Mouse (Mus musculus) urinary bladder, adult 2 months (tissue): Measurements from ENCODE around the gene Fbxl15. TPM values are rescaled to one million over a fixed set of nuclear protein-coding genes. Genes with fewer than 3 reads are reported as not detected.

Experiments
- DNase-seq: peaks from one replicate; pipeline ENCODE4 v3.0.0; 2022; ENCODE audit warnings: low spot score
- polyA plus RNA-seq: library from polyadenylated mRNA; depleted of rRNA; stranded (reverse); fragments of >200 nt; gene quantifications from 2 replicates; pipeline ENCODE4 v1.2.3, GENCODE M21; 2012; rRNA removed

Gene Fbxl15
- polyA plus RNA-seq, result 11.0 and 11.7 TPM in 2 replicates

DNA sequence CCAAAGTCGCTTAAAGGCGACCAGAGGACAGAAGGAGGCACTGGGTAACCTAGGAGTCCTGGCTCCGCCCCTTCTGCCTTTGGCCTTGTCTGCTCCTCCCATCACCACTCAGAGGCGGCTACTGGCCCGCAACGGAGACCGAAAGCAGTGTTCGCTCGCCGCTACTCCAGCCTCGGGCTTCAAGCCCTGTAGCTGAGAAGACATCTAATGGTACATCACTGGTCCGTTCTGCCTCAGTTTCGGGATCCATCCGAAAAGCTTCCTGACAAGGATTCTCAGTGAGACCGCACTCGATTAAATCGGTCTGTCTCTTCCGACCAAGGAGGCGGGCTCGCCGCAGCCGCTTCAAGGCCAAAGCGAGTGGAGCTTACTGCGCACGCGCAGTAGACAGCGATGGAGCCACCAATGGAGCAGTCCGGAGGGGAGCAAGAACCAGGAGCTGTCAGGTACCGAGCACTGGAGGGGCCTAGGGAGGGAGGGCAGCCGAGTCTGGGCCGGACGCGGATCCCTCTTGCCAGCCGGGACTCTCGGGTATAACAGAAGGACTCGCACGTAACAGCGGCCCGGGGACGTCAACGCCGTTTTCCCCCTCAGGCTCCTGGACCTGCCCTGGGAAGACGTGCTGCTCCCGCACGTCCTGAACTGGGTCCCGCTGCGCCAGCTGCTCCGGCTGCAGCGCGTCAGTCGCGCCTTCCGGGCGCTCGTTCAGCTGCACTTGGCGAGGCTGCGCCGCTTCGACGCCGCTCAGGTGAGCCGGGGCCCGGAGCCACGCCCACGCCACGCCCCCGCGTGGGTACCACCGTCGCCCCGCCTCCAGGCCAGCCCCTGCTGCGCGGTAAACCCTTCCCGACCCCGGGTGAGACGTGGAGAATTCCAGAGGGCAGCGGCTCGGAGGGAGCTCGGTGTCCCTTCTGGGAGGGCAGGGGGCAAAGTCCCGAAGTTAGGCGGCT is at the start of gene Fbxl15:
Gene Fbxl15 (plus strand): TSS at position 104 of the 950 bp plus-strand sequence.
- peak; percentile 89 for DNase-seq

DNA sequence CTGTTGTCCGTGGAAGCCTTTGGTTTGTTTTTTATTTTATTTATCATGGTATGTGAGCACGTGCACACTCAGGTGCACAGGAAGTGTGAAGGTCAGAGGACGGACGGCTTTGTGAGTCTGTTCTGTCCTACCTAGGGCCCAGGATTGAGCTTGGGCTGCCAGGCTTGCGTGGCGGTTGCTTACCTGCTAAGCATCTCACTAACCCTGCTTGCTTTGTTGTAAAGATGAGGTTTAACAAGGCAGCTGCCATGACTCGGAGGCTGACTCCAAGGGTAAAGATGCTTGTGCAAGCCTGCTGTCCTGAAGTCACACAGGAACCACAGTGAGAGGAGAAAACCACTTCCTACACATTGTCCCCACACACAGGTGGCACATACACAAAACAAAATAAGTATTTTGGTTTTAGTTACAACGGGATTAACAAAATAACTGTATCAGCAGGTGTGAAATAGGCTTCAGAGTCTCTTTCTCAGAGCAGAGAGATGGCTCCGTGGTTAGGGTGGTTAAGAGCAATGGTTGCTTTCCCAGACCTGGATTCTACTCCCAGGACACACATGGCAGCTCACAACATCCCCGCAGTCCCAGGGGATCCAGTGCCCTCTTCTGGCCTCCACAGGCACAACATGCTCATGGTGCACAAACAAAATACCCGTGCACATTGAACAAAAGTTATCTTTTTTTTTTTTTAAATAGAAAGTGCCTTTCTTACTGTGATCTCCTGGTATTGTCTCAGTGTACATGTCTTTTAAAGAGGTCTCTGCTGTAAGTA is 45.7 kb upstream of the Fbxl15 start:
- DNase-seq, result no peak

DNA sequence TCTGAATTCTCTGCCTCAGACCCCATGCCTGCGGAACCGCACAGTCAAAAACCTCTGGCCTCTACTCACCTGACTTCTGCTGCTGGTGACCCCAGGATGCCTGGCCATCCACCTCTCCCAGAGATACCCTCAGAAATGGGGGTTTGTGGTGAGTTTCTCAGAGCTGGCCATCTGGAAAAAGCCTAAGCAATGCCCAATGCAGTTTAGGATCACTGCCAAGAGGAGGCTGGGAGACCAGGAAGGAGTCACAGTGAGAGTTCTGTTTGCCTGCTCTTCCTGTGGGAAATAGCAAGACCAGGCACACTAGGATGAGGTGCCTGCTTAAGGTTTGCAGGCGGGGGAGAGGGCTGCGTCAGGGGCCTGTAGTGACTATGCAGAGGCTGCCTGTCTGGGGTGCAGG is 43.3 kb upstream of the Fbxl15 start:
- no peak for DNase-seq

DNA sequence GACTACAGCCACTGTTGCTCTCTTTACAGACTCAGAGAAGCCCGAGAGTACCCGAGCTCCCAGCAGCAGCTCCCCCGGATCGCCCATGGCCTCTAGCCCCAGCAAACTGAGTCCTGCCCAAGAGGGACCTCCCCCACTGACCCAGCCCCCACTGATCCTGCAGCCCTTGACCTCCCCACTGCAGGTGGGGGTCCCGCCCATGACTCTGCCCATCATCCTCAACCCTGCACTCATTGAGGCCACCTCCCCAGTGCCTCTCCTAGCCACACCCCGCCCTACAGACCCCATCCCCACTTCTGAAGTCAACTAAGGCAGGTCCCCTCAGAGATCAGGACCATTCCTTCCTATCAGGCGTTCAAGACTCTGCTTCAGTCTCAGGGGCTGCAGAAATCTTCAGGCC is 42.4 kb upstream of the Fbxl15 start:
- DNase-seq, result no peak

DNA sequence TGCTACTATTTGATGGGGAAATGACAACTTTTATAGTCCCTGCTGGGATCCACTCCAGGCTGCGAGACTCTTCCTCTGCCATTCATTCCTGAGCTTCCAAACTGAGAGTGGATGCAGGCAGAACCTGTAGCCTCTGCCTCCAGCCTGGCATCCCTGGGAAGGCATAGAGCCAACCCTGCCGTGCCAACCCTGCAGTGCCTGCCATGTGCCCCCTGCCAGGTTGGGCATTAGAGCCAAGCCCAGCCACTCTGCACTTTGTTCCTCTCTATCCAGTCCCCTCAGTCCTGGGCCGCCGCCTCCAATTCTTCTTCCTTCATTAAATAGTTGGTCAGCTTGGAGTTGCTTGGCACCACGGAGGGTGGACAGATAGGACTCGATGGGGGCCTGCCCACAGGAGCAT is 41.9 kb upstream of the Fbxl15 start:
- no peak for DNase-seq

DNA sequence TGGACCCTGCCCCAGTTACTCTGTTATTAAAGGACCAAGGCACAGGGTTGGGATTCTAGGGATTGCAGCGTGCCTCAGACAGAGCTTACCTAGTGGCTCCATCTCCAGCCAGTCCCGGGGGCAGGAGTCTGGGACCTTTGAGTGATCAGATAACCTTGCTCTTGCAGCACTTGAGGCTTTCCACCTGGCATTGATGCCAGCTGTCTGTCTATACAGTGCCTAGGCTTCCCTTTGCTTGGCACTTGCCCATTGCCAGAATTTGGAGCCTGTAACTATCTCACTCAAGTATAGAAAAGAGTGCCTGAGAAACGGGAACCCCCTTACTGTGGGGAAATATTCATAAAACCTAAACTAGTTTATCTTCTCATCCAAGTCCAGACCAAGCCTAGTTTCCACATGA is 41.1 kb upstream of the Fbxl15 start:
- DNase-seq, result no peak

DNA sequence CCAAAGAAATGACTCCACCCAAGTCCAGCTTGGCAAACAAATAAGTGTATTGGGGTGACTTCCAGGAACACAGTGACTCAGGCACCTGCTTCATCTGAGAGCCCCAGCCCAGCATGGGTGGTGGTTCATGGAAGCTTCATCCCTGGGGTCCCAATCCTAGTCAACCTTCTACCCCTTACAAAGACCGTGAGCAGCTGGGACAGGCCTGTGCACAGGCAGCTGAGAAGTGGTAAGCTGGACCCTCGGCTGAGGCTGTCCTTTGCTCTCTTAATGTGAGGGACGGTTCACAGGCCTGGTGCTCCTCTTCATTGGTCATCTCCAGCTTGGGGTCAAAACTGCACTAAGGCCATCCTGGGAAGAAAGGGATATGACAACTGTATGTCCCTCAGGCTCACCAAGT is 40.4 kb upstream of the Fbxl15 start:
- no peak for DNase-seq

DNA sequence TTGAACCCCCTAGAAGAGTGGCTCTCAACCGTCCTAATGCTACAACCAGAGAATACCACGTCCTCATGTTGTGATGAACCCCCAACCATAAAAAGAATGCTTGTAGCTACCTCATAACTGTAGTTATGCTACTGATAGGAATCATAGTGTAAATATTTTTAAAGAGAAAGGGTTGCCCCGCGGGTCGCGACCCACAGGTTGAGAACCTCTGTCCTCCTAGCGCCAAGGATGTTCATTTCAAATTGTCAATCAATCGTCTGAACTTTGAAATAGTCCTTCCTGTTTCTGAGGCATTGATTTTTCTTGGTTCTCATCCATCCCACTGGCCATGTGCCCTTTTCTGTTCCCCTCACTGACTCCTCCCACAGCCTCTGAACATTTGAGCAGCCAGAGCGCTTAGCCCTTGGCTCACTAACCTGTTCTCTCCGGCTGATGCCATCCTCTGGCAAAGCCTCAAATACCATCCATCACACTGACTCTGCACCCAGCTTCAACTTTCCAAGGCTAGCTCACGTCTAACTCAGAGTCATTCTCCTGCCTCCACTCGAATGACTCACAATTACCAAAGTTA is 37.4 kb upstream of the Fbxl15 start:
- no peak for DNase-seq

DNA sequence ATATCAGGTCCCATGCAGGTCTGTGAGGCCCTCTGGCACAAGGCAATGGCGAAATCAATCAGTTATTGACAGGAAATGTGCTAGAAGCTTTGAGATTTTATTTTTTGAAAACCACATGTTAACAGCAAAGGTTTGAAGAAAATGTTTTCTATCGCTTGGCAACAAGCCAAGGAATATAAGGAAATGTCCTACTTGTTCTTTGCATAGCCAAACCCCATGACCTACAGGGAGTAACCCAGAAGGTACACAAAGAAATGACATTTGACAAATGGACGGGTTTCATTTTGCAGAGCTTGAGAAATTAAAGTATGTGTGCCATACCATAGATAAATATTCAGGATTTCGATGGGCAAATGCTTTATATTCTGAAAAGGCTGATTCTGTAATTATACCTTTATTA is 31.0 kb upstream of the Fbxl15 start:
- no peak for DNase-seq

DNA sequence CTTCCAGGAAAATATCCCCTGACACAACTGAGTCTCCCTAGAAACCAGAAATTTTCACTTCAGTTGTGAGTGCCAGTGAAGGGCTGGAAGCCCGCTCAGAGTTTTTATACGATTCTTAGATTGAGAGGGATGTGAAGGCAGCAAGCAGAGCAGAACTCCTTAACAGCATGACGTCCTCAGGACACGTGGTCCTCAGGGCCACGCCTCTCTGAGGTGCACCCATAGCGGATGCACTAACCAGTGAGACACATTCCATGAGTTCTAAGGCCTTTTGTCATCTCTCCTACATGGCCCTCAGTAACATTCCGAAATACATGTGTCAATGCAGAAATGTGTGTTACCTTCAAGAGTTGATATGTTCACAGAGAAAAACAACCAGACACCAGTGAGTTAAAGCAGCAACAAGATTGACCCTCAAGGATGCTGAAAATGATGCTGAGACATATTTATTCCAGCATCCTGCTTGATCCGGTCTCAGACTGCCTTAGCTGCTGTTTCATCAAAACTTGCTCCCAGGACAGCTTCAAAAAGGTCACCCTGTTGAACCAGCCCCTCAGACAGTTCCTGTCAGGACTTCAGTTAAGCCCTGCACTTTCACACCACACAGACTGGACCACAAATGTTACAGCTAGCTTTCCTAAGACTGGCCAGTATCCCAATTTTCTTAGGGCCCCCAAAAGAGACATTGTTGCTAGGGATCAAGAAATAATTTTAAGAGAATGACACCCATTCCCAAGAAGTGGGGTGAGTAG is 27.5 kb upstream of the Fbxl15 start:
- peak; percentile 13 for DNase-seq

DNA sequence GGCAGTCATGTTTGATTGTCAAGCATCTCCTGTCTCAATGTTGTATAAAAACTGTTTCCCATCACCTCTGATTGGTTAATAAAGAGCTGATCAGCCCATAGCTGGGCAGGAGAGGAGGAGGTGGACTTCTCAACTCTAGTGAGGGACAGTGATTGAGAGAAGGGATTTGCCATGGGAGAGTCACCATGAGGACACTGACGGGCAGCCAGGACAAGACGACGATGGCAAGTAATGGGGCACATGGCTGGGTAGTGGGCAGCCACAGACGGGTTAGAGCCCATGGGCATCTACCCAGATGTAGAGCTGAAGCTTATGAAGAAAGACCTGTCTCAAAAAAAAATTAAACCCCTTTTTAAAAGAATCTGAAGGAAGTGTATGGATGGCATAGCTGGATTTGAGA is 25.4 kb upstream of the Fbxl15 start:
- peak; percentile 7 for DNase-seq

DNA sequence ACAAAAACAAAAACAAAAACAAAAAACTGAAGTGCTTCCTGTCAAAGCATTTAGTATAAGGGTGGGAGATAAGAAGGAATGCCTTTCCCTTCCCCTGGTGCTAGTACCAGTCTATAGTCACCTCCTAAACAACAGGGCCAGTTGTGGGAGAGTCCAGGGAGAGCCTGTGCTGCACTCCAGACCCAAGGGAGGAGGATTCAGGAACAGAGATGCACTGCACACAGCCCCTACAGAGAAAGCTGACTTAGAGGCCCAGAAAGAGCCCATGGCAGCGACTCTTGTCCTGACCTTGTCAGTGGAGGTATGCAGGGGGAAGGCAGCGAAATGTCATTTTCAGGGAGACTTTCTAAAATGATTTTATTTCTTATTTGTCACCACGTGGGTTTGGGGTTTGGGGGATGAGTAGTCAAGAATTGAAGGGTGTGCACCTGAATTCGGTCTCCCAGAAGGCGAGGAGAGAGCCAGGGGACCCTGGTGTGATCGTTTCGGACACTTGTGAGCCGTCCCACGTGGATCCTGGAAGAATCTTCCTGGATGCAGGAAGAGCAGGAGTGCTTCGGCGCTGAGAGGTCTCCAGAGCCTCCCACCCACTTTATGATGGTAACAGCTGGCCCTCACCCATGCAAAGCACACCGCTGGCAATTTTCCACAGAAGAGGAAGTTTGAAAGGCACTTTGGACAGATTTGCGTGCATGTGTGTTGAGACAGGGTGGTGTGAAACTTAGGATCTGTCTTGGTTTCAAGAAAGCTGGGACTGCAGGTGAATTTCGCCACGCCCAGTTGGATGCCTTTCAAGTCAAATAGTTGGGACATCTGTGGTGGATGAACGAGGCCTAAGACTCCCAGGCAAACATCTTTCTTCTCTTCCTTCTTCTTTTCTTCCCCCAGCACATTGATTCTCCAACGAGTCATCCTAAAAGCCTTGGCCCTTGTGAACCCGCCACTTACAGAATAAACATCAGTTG is 24.5 kb upstream of the Fbxl15 start:
- peak; percentile 16 for DNase-seq

DNA sequence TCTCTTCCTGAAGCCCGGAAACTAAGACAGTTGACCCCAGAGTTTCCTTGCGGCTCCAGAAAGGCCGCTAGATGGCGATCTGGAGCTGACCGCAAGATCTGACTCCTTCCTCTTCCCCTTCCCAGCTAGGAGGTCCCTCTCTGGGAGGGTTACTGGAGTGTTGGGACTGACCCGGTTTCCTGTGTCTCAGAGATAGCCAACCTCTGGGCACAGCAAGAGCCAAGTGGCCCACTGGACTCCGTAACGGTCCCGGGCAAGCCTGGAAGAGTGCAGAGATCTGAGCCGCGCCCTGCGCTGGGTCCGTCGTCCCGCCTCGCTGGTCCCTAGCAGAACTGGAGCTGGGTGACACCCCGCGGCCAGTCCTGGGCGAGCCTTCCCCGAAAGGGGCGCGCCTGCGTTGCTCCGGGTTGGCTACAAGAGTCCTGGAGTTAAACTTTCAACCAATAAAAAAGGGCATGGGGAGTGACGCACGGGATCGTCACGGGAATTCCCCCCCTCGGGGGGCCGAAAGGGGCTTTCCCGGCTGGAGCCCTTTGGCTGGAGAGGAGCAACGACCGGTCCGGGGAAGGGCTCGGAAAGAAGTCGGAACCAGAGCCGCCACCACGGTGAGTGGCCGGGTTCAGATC is 23.7 kb upstream of the Fbxl15 start, which contains the start of gene Nfkb2:
Gene Nfkb2 (plus strand): TSS at position 105 of the 626 bp plus-strand sequence.
- peak; percentile 86 for DNase-seq

DNA sequence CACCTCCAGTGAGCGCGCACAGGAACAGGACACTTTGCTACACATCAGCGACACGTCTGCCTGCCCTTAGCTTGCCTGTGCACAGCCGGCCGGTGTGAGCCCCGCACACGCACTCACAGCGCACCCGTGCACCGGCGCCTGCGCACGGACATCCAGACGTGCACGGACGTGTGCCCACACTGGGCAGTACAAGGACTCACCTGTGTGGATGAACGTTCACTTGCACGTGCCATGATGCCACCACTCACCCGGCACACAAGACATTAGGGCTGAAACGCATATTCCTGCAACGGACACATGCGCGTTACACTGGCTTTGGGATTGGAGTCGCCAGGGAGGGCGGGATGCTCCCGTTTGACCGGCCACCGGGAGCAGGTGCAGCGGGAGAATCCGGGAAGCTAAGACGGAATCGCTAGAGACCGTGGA is 23.1 kb upstream of the Fbxl15 start:
- DNase-seq, result no peak

DNA sequence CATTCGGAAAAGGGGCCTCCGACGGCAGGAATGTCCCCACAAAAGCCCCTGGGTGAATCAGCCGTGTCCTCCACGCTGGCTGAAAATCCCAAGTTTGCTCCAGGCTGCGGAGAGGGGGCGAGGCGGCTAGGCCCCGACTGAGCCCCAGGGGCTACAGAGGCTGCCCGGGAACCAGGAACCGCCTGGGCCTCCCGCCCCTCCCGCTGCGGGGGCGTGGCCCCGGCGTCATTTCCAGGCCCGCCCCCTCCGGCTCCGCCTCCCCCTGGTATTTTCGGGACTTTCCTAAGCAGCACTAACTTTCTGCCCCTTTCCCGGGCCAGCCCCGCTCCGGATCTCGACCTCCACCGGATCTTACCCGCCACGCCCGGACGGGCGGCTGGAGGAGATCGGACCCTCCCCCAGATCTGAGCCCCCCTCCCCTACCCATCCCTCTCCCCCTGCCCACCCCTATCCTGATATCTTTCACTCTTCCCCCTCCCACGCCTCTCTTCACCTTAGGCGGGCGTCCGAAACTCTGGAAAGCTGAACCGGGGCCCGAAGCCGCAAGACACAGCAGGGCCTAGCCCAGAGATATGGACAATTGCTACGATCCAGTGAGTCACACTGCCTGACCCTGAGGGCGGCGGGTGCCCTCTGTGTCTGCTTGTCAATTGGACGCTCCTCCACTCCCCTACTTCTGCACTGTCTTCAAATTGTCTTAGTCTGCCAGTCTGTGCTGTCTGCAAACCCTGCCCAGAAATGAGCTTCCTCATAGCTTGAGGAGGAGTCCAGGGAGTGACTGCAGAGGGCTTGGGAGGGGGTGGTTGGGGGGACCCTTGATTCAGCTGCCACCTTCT is 22.3 kb upstream of the Fbxl15 start:
- DNase-seq, result peak; percentile 81

DNA sequence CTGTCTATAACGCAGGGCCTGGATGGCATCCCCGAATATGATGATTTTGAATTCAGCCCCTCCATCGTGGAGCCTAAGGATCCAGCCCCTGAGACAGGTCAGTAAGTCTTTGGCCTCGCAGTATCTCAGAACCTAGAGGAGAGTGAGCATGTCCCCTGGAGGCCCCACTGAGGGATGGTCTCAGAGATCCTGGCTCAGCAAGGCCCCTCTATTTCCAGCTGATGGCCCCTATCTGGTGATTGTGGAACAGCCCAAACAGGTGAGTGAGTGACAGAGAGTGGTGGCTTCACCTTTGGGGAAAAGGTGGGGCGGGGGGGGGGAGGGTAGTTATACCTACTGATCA is 21.7 kb upstream of the Fbxl15 start:
- DNase-seq, result no peak

DNA sequence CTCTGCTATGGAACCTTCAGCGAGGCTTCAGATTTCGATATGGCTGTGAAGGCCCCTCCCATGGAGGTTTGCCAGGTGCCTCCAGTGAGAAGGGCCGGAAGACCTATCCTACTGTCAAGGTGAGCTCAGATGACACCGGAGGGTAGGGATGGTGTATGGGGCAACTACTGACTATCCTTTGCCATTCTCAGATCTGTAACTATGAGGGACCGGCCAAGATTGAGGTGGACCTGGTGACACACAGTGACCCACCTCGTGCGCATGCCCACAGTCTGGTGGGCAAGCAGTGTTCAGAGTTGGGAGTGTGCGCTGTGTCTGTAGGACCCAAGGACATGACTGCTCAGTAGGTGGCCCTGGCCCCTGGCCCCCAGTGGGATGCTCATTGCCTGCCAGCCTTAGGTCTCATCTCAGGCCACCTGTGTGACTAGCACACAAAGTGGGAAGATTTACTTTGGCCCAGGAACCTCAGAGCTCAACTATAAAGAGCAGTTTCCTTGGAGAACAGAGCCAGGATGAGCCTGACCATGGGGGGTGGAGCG is 21.2 kb upstream of the Fbxl15 start:
- peak; percentile 17 for DNase-seq

DNA sequence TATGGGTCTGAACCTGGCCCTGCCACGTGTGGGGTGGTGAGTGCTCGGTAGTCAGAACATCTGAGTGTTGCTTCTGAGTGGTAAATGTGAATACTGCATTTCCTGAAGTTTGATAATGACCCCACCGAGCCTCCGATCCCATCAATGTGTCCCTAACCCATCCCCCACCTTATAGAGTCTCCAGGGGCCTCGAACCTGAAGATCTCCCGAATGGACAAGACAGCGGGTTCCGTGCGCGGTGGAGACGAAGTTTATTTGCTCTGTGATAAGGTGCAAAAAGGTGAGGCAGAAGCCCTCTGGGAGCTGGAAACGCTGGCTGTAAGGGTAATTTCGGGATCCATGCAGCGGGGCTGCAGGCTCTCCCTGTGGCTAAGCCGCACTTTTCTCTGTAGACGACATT is 20.2 kb upstream of the Fbxl15 start:
- peak; percentile 19 for DNase-seq

DNA sequence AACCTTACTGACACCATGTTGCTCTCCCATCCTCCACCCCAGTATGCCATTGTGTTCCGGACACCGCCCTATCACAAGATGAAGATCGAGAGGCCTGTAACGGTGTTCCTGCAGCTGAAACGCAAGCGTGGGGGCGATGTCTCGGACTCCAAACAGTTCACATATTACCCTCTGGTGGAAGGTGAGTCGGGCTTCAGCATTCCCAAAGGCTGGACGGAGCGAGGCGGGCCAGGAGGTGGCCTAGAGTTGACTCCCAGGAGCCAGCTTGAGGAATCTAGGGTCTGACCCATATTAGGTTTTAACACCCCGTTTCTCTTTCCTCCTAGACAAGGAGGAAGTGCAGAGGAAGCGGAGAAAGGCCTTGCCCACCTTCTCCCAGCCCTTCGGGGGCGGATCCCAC is 19.7 kb upstream of the Fbxl15 start:
- peak; percentile 25 for DNase-seq
